Mouse (Mus musculus): ENCODE measurements around the gene Foxg1.

GRCm38 (mm10) chr12:49417963-49418362 lies 35.5 kb downstream of the Foxg1 start:
- TF ChIP-seq CTCF (IDR thresholded peaks at IDR 0.05; ENCODE audit: borderline replicate concordance, insufficient read depth, low read depth, low read length) (no peak), POLR2A (IDR thresholded peaks at IDR 0.05; ENCODE audit: borderline replicate concordance, insufficient read depth, low read length) (no peak)
